Mouse (Mus musculus): ENCODE results near the gene Fsd2.

Fsd2 gene

GRCm38 (mm10) chr7:81571941-81572441, 5.2 kb upstream of the Fsd2 start:
- no peak for DNase-seq (ENCODE audit: low spot score)

GRCm38 (mm10) chr7:81571108-81571940, 4.6 kb upstream of the Fsd2 start, which contains the start of gene Whamm:
Gene Whamm, plus strand, starts transcription at chr7:81571266.
- peak; percentile 86 for DNase-seq (ENCODE audit: low spot score)

DNA sequence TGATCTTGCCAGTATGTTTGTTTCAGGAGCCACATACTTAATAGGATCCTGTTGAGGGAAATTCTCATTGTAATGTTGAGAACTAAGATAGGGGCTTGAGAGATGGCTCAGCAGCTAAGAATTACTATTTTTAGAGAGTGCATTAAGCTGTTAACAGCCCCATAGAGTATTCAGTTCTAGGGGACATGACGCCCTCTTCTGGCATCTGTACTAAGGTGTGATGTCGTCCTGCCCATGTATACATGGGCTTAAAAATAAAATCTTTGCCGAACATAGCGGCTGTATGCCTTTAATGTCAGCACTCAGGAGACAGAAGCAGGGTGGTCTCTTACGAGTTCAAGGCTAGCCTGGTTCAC, 4.0 kb upstream of the Fsd2 start:
- no peak for DNase-seq (ENCODE audit: low spot score)

DNA sequence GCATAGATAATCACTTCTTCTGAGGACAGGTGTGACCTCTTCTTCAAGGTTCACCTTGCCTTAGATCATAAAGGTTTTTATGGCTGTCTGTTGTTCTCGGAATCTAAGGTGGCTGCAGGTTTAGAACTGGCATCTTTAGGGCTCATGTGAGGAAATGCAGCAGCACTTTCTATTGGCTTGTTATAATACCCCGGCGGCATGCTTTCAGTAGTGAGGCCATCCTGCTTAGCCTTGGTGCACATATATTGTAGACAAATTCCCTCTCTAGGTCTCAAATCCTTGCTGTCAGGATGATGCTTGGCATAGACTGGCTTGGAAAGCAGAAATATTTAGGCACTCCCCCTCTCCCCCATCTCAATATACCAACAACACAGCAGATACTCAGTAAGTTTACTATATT, 3.5 kb upstream of the Fsd2 start:
- no peak for DNase-seq (ENCODE audit: low spot score)

GRCm38 (mm10) chr7:81569851-81570250, 3.1 kb upstream of the Fsd2 start:
- no peak for DNase-seq (ENCODE audit: low spot score)

DNA sequence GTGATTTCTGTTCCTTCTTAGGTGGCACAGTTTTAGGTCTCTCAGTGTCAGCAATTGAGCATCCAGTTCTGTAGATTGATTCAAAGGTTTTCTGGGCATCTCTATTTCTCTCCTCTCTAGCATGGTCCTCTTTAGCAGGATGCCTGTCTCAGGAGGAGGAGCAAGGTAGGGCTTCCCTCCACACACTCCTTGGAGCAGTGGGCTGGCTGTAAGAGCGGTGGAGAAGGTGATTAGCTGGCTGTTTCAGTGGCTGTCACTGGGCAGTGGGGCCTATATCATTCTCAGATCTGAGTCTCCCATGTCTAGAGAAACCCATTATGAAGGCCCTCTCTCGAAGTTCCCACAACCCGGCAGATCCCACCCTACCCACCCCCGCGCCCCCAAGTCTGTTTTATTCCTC, 652 bp upstream of the Fsd2 start:
- no peak for DNase-seq (ENCODE audit: low spot score)

- no peak for DNase-seq (ENCODE audit: low spot score)
These were observed 412 bp downstream of the Fsd2 start for GRCm38 (mm10) chr7:81566332-81566731.

GRCm38 (mm10) chr7:81565381-81566055, 1.2 kb downstream of the Fsd2 start:
- DNase-seq (ENCODE audit: low spot score), result no peak

GRCm38 (mm10) chr7:81564766-81565165, 2.0 kb downstream of the Fsd2 start:
- no peak for DNase-seq (ENCODE audit: low spot score)

GRCm38 (mm10) chr7:81563506-81564015, 3.2 kb downstream of the Fsd2 start:
- DNase-seq (ENCODE audit: low spot score), result no peak

DNA sequence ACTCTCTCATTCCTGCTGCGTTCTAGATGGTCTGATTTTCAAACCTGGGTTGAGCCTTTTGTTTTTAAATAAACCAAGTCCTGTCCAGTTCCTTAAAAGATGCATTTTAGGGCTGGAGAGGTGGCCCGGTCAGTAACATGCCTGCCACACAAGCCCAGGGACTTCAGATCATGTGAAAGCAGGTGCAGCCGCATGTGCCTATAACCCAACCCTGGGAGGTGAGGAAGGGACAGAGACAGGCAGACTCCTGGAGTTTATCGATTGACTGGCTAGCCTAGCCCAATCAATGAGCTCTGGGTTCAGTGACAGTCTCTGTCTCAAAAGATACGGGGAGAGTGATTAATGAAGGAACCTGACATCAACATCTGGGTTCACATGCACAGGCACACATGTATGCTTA, 5.5 kb downstream of the Fsd2 start:
- no peak for DNase-seq (ENCODE audit: low spot score)

GRCm38 (mm10) chr7:81560101-81561049, 6.4 kb downstream of the Fsd2 start:
- no peak for DNase-seq (ENCODE audit: low spot score)

- DNase-seq (ENCODE audit: low spot score), result no peak
These were observed 7.3 kb downstream of the Fsd2 start for GRCm38 (mm10) chr7:81559231-81559980.

DNA sequence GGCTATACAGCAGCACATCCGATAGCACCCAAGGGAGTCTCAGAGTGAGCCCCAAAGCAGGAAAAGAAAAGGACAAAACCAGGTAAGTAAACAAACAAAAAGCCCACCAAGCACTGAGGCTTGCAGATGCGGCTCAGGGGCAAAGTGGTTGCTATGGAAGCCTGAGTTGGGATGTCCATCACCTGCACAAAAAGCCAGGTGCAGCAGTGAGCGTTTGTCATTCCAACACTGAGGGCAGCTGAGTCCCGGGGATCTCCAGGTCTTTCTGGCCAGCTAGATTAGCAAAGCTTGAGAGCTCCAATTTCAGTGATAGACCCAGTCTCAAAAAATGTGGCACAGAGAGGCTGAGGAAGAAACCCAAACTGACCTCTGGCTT, 8.8 kb downstream of the Fsd2 start:
- DNase-seq (ENCODE audit: low spot score), result no peak

GRCm38 (mm10) chr7:81557252-81557984, 9.3 kb downstream of the Fsd2 start:
- no peak for DNase-seq (ENCODE audit: low spot score)

DNA sequence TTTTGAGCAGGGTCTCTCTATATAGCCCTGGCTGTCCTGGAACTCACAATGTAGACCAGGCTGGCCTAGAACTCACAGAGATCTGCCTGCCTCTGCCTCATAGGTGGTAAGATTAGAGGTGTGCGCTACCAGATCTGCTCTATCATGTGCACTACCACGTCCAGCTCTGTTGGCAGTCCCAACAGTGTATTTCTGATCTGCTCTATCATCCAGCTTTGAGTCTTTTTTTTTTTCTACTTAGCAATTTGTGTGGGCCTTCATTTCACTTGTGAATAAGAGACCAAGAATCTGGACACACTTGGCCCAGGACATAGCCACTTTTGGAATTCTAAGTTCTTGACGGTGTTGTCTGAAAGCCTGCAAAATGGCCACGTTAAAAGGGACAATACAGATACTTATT, 9.9 kb downstream of the Fsd2 start:
- DNase-seq (ENCODE audit: low spot score), result no peak

GRCm38 (mm10) chr7:81554369-81554768, 12.4 kb downstream of the Fsd2 start:
- DNase-seq (ENCODE audit: low spot score), result no peak

DNA sequence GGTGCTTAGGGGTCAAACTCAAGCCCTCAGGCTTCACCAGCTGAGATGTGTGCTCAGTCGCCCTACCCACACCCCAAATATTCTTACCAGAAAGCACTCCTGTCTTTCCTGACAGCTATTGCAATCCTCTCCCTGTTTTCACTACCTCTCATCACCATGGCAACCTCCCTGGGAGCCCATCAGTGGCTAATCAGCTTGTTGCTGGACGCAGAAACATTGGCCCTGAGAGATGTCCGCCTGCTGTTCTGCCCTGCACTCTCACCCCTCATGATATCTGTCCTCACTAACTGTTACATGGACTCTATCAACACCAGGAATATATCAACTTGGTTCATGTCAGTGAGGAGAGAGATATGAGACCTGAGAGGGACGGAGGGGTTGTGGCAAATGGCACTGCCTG, 13.2 kb downstream of the Fsd2 start:
- DNase-seq (ENCODE audit: low spot score), result no peak

DNA sequence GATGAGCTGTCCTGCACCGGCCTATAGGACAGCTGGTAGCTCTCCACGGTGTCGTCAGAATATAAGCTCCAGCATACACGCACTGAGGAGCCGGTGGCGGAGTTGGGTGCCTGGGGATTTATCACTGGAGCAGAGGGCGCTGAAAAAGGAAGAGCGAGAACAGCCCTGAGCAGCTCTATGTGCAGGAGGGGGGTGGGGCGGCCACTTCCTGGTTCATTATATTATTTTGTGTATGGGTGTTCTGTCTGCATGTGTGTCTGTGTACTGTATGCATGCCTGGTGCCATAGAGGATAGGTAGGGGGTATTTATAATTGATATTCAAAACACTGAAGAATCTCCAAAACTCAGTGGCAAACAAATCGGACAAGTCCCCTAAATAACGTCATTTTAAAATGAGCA, 17.9 kb downstream of the Fsd2 start:
- DNase-seq (ENCODE audit: low spot score), result no peak

DNA sequence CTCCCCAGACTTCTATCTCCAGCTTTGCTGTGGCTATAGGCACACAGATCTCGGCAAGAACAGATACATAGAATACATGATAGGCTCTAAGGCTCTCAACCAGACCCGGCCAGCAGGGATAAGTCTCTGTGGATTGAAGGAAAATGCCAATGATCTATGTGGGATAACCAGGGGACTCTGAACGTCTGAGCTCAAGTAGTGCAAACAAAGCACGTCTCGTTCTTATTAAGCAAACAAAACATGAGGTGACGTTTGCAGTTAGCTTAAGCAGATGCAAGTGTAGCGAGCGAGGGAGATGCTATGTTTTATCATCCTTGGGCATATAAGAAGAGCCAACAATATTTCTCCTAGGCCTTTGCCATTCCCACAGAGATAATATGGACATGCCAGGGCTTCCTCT, 23.8 kb downstream of the Fsd2 start:
- DNase-seq (ENCODE audit: low spot score), result no peak
